Mouse (Mus musculus) erythroblast, embryonic 14.5 days (primary cell): ENCODE measurements around the gene Fntb.
A peak's percentile ranks its signal among the peaks of the same experiment; 100 is the strongest.

Source experiments
- GATA1 ChIP-seq: IDR thresholded peaks from 2 replicates; pipeline ENCODE4 v1.6.1; 2012; ENCODE audit warnings: low read length, inconsistent platforms, mixed read lengths
- TAL1 ChIP-seq: IDR thresholded peaks from 3 replicates; pipeline ENCODE4 v1.6.1; 2012; ENCODE audit warnings: low read length, inconsistent platforms, mixed read lengths

GRCm38 (mm10) chr12:76906278-76906677 is 140.9 kb downstream of the Fntb start:
- TF ChIP-seq GATA1 (no peak), TAL1 (0 out of 3 replicates have a peak, but pooled peaks have one; percentile 30)
